Mouse (Mus musculus) myocyte (in vitro differentiated cells): ENCODE results near the gene Uxt. TPM values are rescaled to one million over a fixed set of nuclear protein-coding genes. Genes with fewer than 3 reads are reported as not detected.

Experiments
- H3K27me3 ChIP-seq: one replicate; pipeline ENCODE4 v1.6.1; 2011; ENCODE audit not compliant: control insufficient read depth, insufficient read depth, insufficient read length
- H3K36me3 ChIP-seq: one replicate; pipeline ENCODE4 v1.6.1; 2011; ENCODE audit not compliant: control insufficient read depth, insufficient read depth
- H3K4me2 ChIP-seq: one replicate; pipeline ENCODE4 v1.6.1; 2011; ENCODE audit warnings: low read depth, control low read depth
- H3K4me3 ChIP-seq: one replicate; pipeline ENCODE4 v1.5.1; 2011; ENCODE audit warnings: mild to moderate bottlenecking, control low read depth, moderate library complexity
- H3K79me2 ChIP-seq: one replicate; pipeline ENCODE4 v1.6.1; 2011; ENCODE audit not compliant: control insufficient read depth, insufficient read depth
- H3ac ChIP-seq: one replicate; pipeline ENCODE4 v1.6.1; 2011; ENCODE audit not compliant: control insufficient read depth, insufficient read length
- CEBPB ChIP-seq: IDR thresholded peaks from 2 replicates; pipeline ENCODE4 v1.6.1; 2011; ENCODE audit warnings: mild to moderate bottlenecking, moderate library complexity; ENCODE audit not compliant: poor library complexity, insufficient read depth, severe bottlenecking
- E2F4 ChIP-seq: IDR thresholded peaks from one replicate; pipeline ENCODE4 v1.6.1; 2011; ENCODE audit warnings: mild to moderate bottlenecking, control low read depth, moderate library complexity; ENCODE audit not compliant: insufficient read depth
- MAX ChIP-seq: IDR thresholded peaks from one replicate; pipeline ENCODE4 v1.6.1; 2011; ENCODE audit warnings: low read depth, mild to moderate bottlenecking, control low read depth
- MYOD1 ChIP-seq, 3 experiments: IDR thresholded peaks; one replicate each; pipeline ENCODE4 v1.6.1; 2011; ENCODE audit warnings: control low read depth in 2 of 3, low read depth in 2 of 3, mild to moderate bottlenecking in 2 of 3, moderate library complexity in 1 of 3; ENCODE audit not compliant: insufficient read length in 2 of 3, control insufficient read depth in 1 of 3
- MYOG ChIP-seq, 3 experiments: IDR thresholded peaks; one replicate each; pipeline ENCODE4 v1.6.1; 2011; ENCODE audit warnings: control low read depth in 2 of 3, low read depth in 2 of 3, mild to moderate bottlenecking in 2 of 3; ENCODE audit not compliant: insufficient read length in 2 of 3, control insufficient read depth in 1 of 3, insufficient read depth in 1 of 3
- POLR2A ChIP-seq: IDR thresholded peaks from one replicate; pipeline ENCODE4 v1.6.1; 2011; ENCODE audit warnings: low read depth, mild to moderate bottlenecking, control low read depth, moderate library complexity; ENCODE audit not compliant: insufficient read length
- POLR2AphosphoS2 ChIP-seq: IDR thresholded peaks from one replicate; pipeline ENCODE4 v1.6.1; 2011; ENCODE audit warnings: low read depth, control low read depth; ENCODE audit not compliant: insufficient read length
- REST ChIP-seq: IDR thresholded peaks from one replicate; pipeline ENCODE4 v1.6.1; 2011; ENCODE audit warnings: mild to moderate bottlenecking, control low read depth, moderate library complexity; ENCODE audit not compliant: insufficient read depth, insufficient read length
- SRF ChIP-seq: IDR thresholded peaks from one replicate; pipeline ENCODE4 v1.6.1; 2011; ENCODE audit warnings: low read depth; ENCODE audit not compliant: control insufficient read depth, insufficient read length
- TCF12 ChIP-seq: IDR thresholded peaks from one replicate; pipeline ENCODE4 v1.6.1; 2011; ENCODE audit warnings: mild to moderate bottlenecking, control low read depth; ENCODE audit not compliant: poor library complexity, insufficient read depth, severe bottlenecking
- TCF3 ChIP-seq: IDR thresholded peaks from one replicate; pipeline ENCODE4 v1.6.1; 2011; ENCODE audit warnings: low read depth, control low read depth; ENCODE audit not compliant: insufficient read length
- USF1 ChIP-seq: IDR thresholded peaks from one replicate; pipeline ENCODE4 v1.6.1; 2011; ENCODE audit warnings: low read depth, mild to moderate bottlenecking, control low read depth, moderate library complexity
- polyA plus RNA-seq: library from polyadenylated mRNA; unstranded; fragments of >200 nt; fragmentation: generic; extraction: Trizol; gene quantifications from one replicate; pipeline ENCODE4 v1.2.1, GENCODE M21; 2012; ENCODE audit warnings: missing spikeins

Uxt gene
- polyA plus RNA-seq, 1 experiment = 57.6 TPM

- H3K27me3 ChIP-seq = no peaks in the 10 kb centered on the region
- no peak overlapping the region for H3ac ChIP-seq
- H3K4me3 ChIP-seq = no peak overlapping the region
- no peaks in the 10 kb centered on the region for H3K79me2 ChIP-seq
- TF ChIP-seq CEBPB (no peak), MAX (no peak), USF1 (no peak), MYOG (IDR thresholded peaks at IDR 0.05; ENCODE audit: control insufficient read depth in 1 of 3, insufficient read depth in 1 of 3, insufficient read length in 2 of 3, low read depth in 2 of 3) (no peak), TCF3 (no peak), MYOD1 (IDR thresholded peaks at IDR 0.05; ENCODE audit: control insufficient read depth in 1 of 3, insufficient read length in 2 of 3, low read depth in 2 of 3) (no peak), POLR2AphosphoS2 (no peak), TCF12 (no peak), SRF (no peak), POLR2A (no peak), E2F4 (no peak), REST (no peak)
- peak overlapping the region; percentile 63 for H3K4me2 ChIP-seq
- H3K36me3 ChIP-seq = no peaks in the 10 kb centered on the region
These were observed 51.7 kb downstream of the Uxt start for GRCm38 (mm10) chrX:20910074-20910473.

Other genes with a start within 250 kb of the Uxt start
- 66.5 TPM for gene Araf, start 164.2 kb downstream of the Uxt start, polyA plus RNA-seq
- gene Timp1, start 91.9 kb downstream of the Uxt start, polyA plus RNA-seq = 387 TPM
- gene Syn1, start 41.0 kb downstream of the Uxt start, polyA plus RNA-seq = 8.1 TPM
- gene Cfp, start 30.5 kb downstream of the Uxt start, polyA plus RNA-seq = 1.7 TPM
- gene Elk1, start 11.4 kb downstream of the Uxt start, polyA plus RNA-seq = 18.9 TPM
- 0.52 TPM for gene Zfp182, start 100.3 kb upstream of the Uxt start, polyA plus RNA-seq
- gene Spaca5, start 106.4 kb upstream of the Uxt start, polyA plus RNA-seq = not detected
- 0.13 TPM for gene Zfp300, start 127.5 kb upstream of the Uxt start, polyA plus RNA-seq
- gene Ssxa1, start 153.8 kb upstream of the Uxt start, polyA plus RNA-seq = not detected
- not detected for gene Gm21876, start 213.6 kb upstream of the Uxt start, polyA plus RNA-seq